Mouse (Mus musculus) layer of hippocampus, adult 11-12 months (tissue): ENCODE data around the gene Gnai1.
"Not testable (repeated sequence)": the region's sequence is repeated elsewhere in the genome, so short reads cannot be mapped to it uniquely, and the experiment has no call there.

Experiments used
- DNase-seq: peaks from one replicate; pipeline ENCODE4 v3.0.0; 2022; ENCODE audit warnings: low spot score

Gene Gnai1

GRCm38 (mm10) chr5:18360281-18360819, at the start of gene Gnai1:
TSS of gene Gnai1 (minus strand) at chr5:18360355.
- peak; percentile 67 for DNase-seq

- no peak for DNase-seq
Measured at GRCm38 (mm10) chr5:18367864-18368263, 7.7 kb upstream of the Gnai1 start.

GRCm38 (mm10) chr5:18365460-18365859, 5.3 kb upstream of the Gnai1 start:
- DNase-seq = no peak

GRCm38 (mm10) chr5:18360956-18361355, 801 bp upstream of the Gnai1 start:
- DNase-seq = no peak

GRCm38 (mm10) chr5:18359376-18360280, 527 bp downstream of the Gnai1 start:
- peak; percentile 37 for DNase-seq

GRCm38 (mm10) chr5:18358778-18359177, 1.4 kb downstream of the Gnai1 start:
- no peak for DNase-seq

GRCm38 (mm10) chr5:18358191-18358590, 2.0 kb downstream of the Gnai1 start:
- DNase-seq = peak; percentile 57

- no peak for DNase-seq
Measured at GRCm38 (mm10) chr5:18347297-18347696, 12.9 kb downstream of the Gnai1 start.

- no peak for DNase-seq
Measured at GRCm38 (mm10) chr5:18343455-18344142, 16.6 kb downstream of the Gnai1 start.

GRCm38 (mm10) chr5:18342765-18343454, 17.2 kb downstream of the Gnai1 start:
- no peak for DNase-seq

- not testable (repeated sequence) for DNase-seq
Measured at GRCm38 (mm10) chr5:18341876-18342275, 18.3 kb downstream of the Gnai1 start.

- no peak for DNase-seq
Measured at GRCm38 (mm10) chr5:18332256-18332655, 27.9 kb downstream of the Gnai1 start.

- DNase-seq = no peak
Measured at GRCm38 (mm10) chr5:18330726-18331125, 29.4 kb downstream of the Gnai1 start.

- no peak for DNase-seq
Measured at GRCm38 (mm10) chr5:18326159-18326558, 34.0 kb downstream of the Gnai1 start.

- DNase-seq = no peak
Measured at GRCm38 (mm10) chr5:18323534-18323933, 36.6 kb downstream of the Gnai1 start.

GRCm38 (mm10) chr5:18321661-18322060, 38.5 kb downstream of the Gnai1 start:
- no peak for DNase-seq

GRCm38 (mm10) chr5:18318846-18319245, 41.3 kb downstream of the Gnai1 start:
- DNase-seq = no peak

- DNase-seq = no peak
Measured at GRCm38 (mm10) chr5:18307229-18307804, 52.8 kb downstream of the Gnai1 start.

GRCm38 (mm10) chr5:18296584-18296983, 63.6 kb downstream of the Gnai1 start:
- no peak for DNase-seq

- DNase-seq = no peak
Measured at GRCm38 (mm10) chr5:18292744-18293143, 67.4 kb downstream of the Gnai1 start.

- no peak for DNase-seq
Measured at GRCm38 (mm10) chr5:18289530-18289929, 70.6 kb downstream of the Gnai1 start.

GRCm38 (mm10) chr5:18288694-18289093, 71.5 kb downstream of the Gnai1 start:
- DNase-seq = no peak
